Mouse (Mus musculus) urinary bladder, postnatal 25 days (tissue): Measurements from ENCODE around the gene Ceacam19.
A peak's percentile ranks its signal among the peaks of the same experiment; 100 is the strongest.
"Not testable (repeated sequence)": the region's sequence is repeated elsewhere in the genome, so short reads cannot be mapped to it uniquely, and the experiment has no call there.

Experiments used
- DNase-seq: peaks from one replicate; pipeline ENCODE4 v3.0.0; 2022; ENCODE audit warnings: low spot score

The Ceacam19 gene

GRCm38 (mm10) chr7:19887849-19888248 is at the start of gene Ceacam19:
Gene Ceacam19 (minus strand): TSS chr7:19887965.
- no peak for DNase-seq

- no peak for DNase-seq
Measured at GRCm38 (mm10) chr7:19937229-19937821, 49.6 kb upstream of the Ceacam19 start.

- no peak for DNase-seq
Measured at GRCm38 (mm10) chr7:19935961-19936360, 48.2 kb upstream of the Ceacam19 start.

GRCm38 (mm10) chr7:19935171-19935751 is 47.5 kb upstream of the Ceacam19 start:
- no peak for DNase-seq

GRCm38 (mm10) chr7:19932877-19933809 is 45.4 kb upstream of the Ceacam19 start:
- DNase-seq: peak; percentile 66

GRCm38 (mm10) chr7:19932133-19932876 is 44.5 kb upstream of the Ceacam19 start:
- no peak for DNase-seq

- DNase-seq: not testable (repeated sequence)
Measured at GRCm38 (mm10) chr7:19930481-19930880, 42.7 kb upstream of the Ceacam19 start.

GRCm38 (mm10) chr7:19928486-19928885 is 40.7 kb upstream of the Ceacam19 start:
- DNase-seq: no peak

GRCm38 (mm10) chr7:19926849-19927480 is 39.2 kb upstream of the Ceacam19 start:
- no peak for DNase-seq

- DNase-seq: no peak
Measured at GRCm38 (mm10) chr7:19925376-19925775, 37.6 kb upstream of the Ceacam19 start.

GRCm38 (mm10) chr7:19923797-19924196 is 36.0 kb upstream of the Ceacam19 start:
- DNase-seq: no peak

GRCm38 (mm10) chr7:19923354-19923753 is 35.6 kb upstream of the Ceacam19 start:
- no peak for DNase-seq

- peak; percentile 64 for DNase-seq
Measured at GRCm38 (mm10) chr7:19920506-19921261, 32.9 kb upstream of the Ceacam19 start, which contains the start of gene Pvr. Gene Pvr (minus strand): TSS chr7:19921160.

GRCm38 (mm10) chr7:19920166-19920505 is 32.4 kb upstream of the Ceacam19 start:
- no peak for DNase-seq

GRCm38 (mm10) chr7:19914558-19914957 is 26.8 kb upstream of the Ceacam19 start:
- DNase-seq: no peak

- no peak for DNase-seq
Measured at GRCm38 (mm10) chr7:19911695-19912524, 24.1 kb upstream of the Ceacam19 start.

- no peak for DNase-seq
Measured at GRCm38 (mm10) chr7:19911292-19911658, 23.5 kb upstream of the Ceacam19 start.

- DNase-seq: peak; percentile 79
Measured at GRCm38 (mm10) chr7:19910421-19911291, 22.9 kb upstream of the Ceacam19 start.

GRCm38 (mm10) chr7:19889881-19890280 is 2.1 kb upstream of the Ceacam19 start:
- DNase-seq: peak; percentile 64
